Mouse (Mus musculus) liver, embryonic 13.5 days (tissue): Measurements from ENCODE around the gene Gm44511. TPM values are rescaled to one million over a fixed set of nuclear protein-coding genes. Genes with fewer than 3 reads are reported as not detected.
"Not testable (repeated sequence)": the region's sequence is repeated elsewhere in the genome, so short reads cannot be mapped to it uniquely, and the experiment has no call there.

Experiments used
- ATAC-seq: fragments of 200-750 bp; cut with Nextera tagmentation; 2 replicates; pipeline ENCODE4 v1.8.0; 2017; ENCODE audit warnings: low read depth, mild to moderate bottlenecking, moderate number of reproducible peaks, moderate library complexity
- DNase-seq: peaks from one replicate; pipeline ENCODE4 v3.0.0; 2022
- H3K27ac ChIP-seq: fragments of 300-500 bp; sonication (generic); 2 replicates; pipeline ENCODE4 v1.5.1; 2015; ENCODE audit warnings: moderate library complexity, mild to moderate bottlenecking, inconsistent platforms
- H3K27me3 ChIP-seq: fragments of 300-500 bp; sonication (generic); 2 replicates; pipeline ENCODE4 v1.6.1; 2015; ENCODE audit warnings: mild to moderate bottlenecking, inconsistent platforms
- H3K36me3 ChIP-seq: fragments of 300-500 bp; sonication (generic); 2 replicates; pipeline ENCODE4 v1.6.1; 2015; ENCODE audit warnings: mild to moderate bottlenecking, inconsistent platforms
- H3K4me1 ChIP-seq: fragments of 300-500 bp; sonication (generic); replicated peaks from 2 replicates; pipeline ENCODE4 v1.6.1; 2015; ENCODE audit warnings: inconsistent platforms
- H3K4me2 ChIP-seq: fragments of 300-500 bp; sonication (generic); 2 replicates; pipeline ENCODE4 v1.6.1; 2015; ENCODE audit warnings: inconsistent platforms, mild to moderate bottlenecking, moderate library complexity
- H3K4me3 ChIP-seq: fragments of 300-500 bp; sonication (generic); replicated peaks from 2 replicates; pipeline ENCODE4 v1.5.1; 2015; ENCODE audit warnings: mild to moderate bottlenecking, inconsistent platforms
- H3K9ac ChIP-seq: fragments of 300-500 bp; sonication (generic); 2 replicates; pipeline ENCODE4 v1.6.1; 2015; ENCODE audit warnings: mild to moderate bottlenecking, inconsistent platforms
- H3K9me3 ChIP-seq: fragments of 300-500 bp; sonication (generic); replicated peaks from 2 replicates; pipeline ENCODE4 v1.6.1; 2016; ENCODE audit warnings: inconsistent platforms
- WGBS: fragments of 180-500 bp; shearing (Covaris S2); methylation state at CpG from one replicate; pipeline ENCODE4 v1.1.7; 2015; ENCODE audit not compliant: insufficient replicate concordance; 5-methylcytosine and 5-hydroxymethylcytosine counted together
- polyA plus RNA-seq: library from polyadenylated mRNA; unstranded; fragments of >200 nt; fragmentation: Nextera tagmentation; extraction: Ambion mirVana; gene quantifications from 2 replicates; pipeline ENCODE4 v1.2.1, GENCODE M21; 2015

Gm44511 gene
- polyA plus RNA-seq, 1 experiment from 2014 or later: 0.20 TPM

- H3K4me2 ChIP-seq: no peak overlapping the region
- H3K36me3 ChIP-seq: no peaks in the 10 kb centered on the region
- H3K4me1 ChIP-seq: peaks cover 16% of the 10 kb centered on the region
- ATAC-seq (no peak), DNase-seq (no peak)
- no peak overlapping the region for H3K9ac ChIP-seq
- no peaks in the 10 kb centered on the region for H3K27me3 ChIP-seq
- H3K27ac ChIP-seq: no peak overlapping the region
- no peak overlapping the region for H3K4me3 ChIP-seq
- H3K9me3 ChIP-seq: no peaks in the 10 kb centered on the region
- 38% methylated on average over 2 of the region's 2 CpGs for WGBS
These were observed 23.8 kb upstream of the Gm44511 start for GRCm38 (mm10) chr6:128849902-128850301.

DNA sequence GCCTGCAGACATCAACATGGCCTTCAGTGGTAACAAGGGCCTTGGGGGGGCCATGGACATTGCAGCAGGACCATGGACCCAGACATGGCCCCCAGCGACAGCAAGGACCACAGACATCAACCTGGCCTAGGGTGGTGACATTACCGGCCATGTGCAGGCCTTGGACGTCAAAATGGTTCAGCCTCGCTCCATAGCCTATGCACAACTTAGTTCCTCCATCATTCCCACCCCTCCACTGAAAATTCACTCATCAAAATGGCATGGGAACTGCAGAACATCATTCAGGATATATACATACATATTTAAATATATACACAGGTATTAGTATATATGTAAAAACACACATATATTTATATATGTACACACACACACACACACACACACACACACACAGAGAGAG, 21.3 kb upstream of the Gm44511 start:
- Histone ChIP-seq H3K9me3 (no peaks in the 10 kb centered on the region), H3K27me3 (no peaks in the 10 kb centered on the region), H3K36me3 (no peaks in the 10 kb centered on the region), H3K4me1 (peaks cover 28% of the 10 kb centered on the region), H3K9ac (no peak overlapping the region), H3K4me3 (no peak overlapping the region), H3K4me2 (no peak overlapping the region), H3K27ac (no peak overlapping the region)
- no peak for DNase-seq
- ATAC-seq: no peak
- 79% methylated on average over 4 of the region's 4 CpGs for WGBS

DNA sequence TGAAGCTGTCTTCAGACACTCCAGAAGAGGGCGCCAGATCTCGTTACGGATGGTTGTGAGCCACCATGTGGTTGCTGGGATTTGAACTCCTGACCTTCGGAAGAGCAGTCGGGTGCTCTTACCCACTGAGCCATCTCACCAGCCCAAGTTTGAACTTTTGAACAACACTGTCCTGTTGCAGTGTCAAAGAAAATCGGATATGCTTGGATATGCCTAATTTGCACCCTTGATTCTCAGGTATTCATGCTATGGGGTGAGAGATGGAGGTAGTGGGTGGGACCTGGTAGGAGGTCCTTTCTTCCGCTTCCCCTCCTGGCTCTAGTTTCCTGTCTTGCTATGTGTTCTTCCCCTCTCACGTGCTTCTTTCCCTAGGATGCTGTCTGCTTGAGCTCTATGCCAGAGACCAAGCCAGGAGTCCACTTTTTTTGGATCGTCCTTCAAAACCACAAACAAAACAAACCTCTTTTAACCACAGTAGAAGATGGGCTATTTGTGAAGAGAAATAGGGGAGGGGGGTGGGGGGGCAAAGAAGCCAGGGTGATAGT, 20.0 kb upstream of the Gm44511 start:
- ATAC-seq (peak; percentile 32), DNase-seq (no peak)
- Histone ChIP-seq H3K27ac (no peak overlapping the region), H3K4me3 (no peak overlapping the region), H3K27me3 (no peaks in the 10 kb centered on the region), H3K36me3 (no peaks in the 10 kb centered on the region), H3K4me1 (peaks cover 38% of the 10 kb centered on the region), H3K9me3 (no peaks in the 10 kb centered on the region), H3K4me2 (no peak overlapping the region), H3K9ac (no peak overlapping the region)
- 27% methylated on average over 8 of the region's 9 CpGs for WGBS

DNA sequence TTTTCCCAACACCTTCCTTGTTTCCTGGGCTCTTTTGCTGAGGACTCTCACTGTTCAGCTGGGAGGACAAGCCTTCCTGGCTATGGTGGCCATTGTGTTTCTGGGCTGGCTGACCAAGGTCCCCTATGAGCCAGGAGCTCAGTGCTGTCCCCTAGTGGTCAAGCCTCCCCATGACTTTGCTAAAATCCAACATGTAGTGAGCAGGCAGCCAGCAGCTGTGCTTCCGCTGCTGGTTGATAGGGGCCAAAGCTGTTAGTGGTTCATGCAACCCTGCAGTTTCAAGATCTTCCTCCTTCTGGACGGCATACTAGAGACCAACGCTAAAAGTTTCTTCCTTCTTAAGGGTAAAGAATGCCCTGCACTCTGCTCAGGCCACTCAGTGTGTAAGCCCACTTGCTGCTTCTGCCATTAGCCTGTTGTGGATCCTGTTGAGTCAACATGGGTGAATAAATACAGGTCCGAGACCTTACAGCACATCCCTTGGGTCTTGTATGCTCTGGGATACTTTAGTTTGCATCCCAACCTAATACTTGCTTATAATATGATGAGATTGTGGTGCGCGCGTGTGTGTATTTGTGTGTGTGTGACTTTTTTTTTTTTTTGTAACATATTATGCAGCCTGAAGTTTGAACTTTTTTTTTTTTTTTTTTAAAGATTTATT, 19.3 kb upstream of the Gm44511 start:
- Histone ChIP-seq H3K27ac (peak overlapping the region; percentile 80), H3K4me1 (peaks cover 38% of the 10 kb centered on the region), H3K9ac (0 out of 2 replicates have a peak overlapping the region, but pooled peaks have one; percentile 43), H3K4me2 (peak overlapping the region; percentile 51), H3K27me3 (no peaks in the 10 kb centered on the region), H3K36me3 (no peaks in the 10 kb centered on the region), H3K4me3 (peak overlapping the region; percentile 25), H3K9me3 (no peaks in the 10 kb centered on the region)
- 14% methylated on average over 7 of the region's 7 CpGs for WGBS
- peak; percentile 80 for DNase-seq
- peak; percentile 67 for ATAC-seq

GRCm38 (mm10) chr6:128844586-128845080, 18.5 kb upstream of the Gm44511 start:
- H3K4me1 ChIP-seq: peaks cover 41% of the 10 kb centered on the region
- H3K27me3 ChIP-seq: no peaks in the 10 kb centered on the region
- 74% methylated on average over 5 of the region's 5 CpGs for WGBS
- ATAC-seq (no peak), DNase-seq (no peak)
- H3K27ac ChIP-seq: no peak overlapping the region
- no peaks in the 10 kb centered on the region for H3K9me3 ChIP-seq
- H3K9ac ChIP-seq: no peak overlapping the region
- peak overlapping the region; percentile 93; the same call in 1 of the 2 replicates for H3K4me2 ChIP-seq
- no peaks in the 10 kb centered on the region for H3K36me3 ChIP-seq
- no peak overlapping the region for H3K4me3 ChIP-seq

- ATAC-seq: no peak
- DNase-seq: no peak
- H3K36me3 ChIP-seq: no peaks in the 10 kb centered on the region
- no peak overlapping the region for H3K27ac ChIP-seq
- 40% methylated on average over 8 of the region's 8 CpGs for WGBS
- peak overlapping the region; percentile 77 for H3K4me3 ChIP-seq
- no peaks in the 10 kb centered on the region for H3K9me3 ChIP-seq
- peak overlapping the region; percentile 93 for H3K4me2 ChIP-seq
- H3K4me1 ChIP-seq: peaks cover 46% of the 10 kb centered on the region
- H3K27me3 ChIP-seq: no peaks in the 10 kb centered on the region
- H3K9ac ChIP-seq: no peak overlapping the region
These were observed 18.0 kb upstream of the Gm44511 start for GRCm38 (mm10) chr6:128844131-128844530.

DNA sequence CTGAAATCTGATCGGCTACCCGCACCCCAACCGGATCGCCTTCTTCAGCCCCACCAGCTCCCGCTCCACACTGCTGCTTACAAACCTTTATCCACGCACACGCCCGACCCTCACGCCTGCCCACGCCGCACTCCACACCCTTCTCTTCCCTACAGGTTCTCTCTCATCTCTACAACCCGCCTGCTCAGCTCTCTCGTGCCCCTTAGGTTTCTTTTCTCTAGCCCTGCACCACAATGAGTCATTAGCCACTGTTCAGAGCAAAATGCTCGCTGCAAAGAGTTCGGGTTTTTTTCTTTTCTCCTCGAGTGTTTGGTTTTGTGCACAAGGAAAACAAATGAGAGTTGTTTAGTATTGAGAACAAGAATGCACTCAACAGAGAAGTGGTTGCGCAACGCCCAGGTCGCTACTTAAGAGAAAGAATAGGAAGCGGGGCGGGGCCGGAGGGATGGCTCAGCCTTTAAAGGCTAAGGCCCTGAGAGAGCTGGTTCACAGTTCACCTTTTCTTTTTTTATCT, 17.4 kb upstream of the Gm44511 start:
- Histone ChIP-seq H3K4me1 (peaks cover 47% of the 10 kb centered on the region), H3K9me3 (no peaks in the 10 kb centered on the region), H3K27me3 (no peaks in the 10 kb centered on the region), H3K9ac (peak overlapping the region; percentile 78), H3K36me3 (no peaks in the 10 kb centered on the region), H3K4me2 (peak overlapping the region; percentile 93), H3K4me3 (peak overlapping the region; percentile 77), H3K27ac (peak overlapping the region; percentile 77)
- peak; percentile 36 for DNase-seq
- under 1% methylated on average over 22 of the region's 22 CpGs for WGBS
- peak; percentile 2 for ATAC-seq

DNA sequence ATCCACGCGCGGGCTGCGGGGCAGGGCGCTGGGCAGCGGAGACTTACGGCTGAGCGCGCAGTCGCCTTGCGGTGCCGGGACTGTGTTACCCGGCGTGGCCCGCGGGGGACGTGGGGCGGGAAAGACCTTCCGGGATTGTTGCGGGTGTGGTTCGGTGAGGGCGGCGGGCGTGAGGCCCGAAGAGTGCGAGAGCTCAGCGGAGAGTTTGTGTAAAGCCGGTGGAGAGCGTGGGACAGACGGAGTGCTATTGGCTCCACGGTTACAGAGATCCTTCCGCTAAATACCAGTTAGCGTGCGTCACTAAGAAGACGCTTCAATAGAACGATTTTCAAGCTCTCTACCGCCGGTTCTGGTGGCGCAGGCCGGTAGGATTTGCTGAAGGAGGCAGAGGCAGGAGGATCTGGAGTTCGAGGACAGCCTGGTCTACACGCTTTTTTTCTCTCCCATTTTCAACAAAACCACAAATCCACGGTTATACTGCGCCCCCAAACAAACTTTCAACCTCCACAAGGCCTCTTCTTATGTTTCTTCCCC, 16.9 kb upstream of the Gm44511 start:
- DNase-seq (peak; percentile 84), ATAC-seq (peak; percentile 61)
- peak overlapping the region; percentile 77 for H3K27ac ChIP-seq
- peaks cover 47% of the 10 kb centered on the region for H3K4me1 ChIP-seq
- H3K27me3 ChIP-seq: no peaks in the 10 kb centered on the region
- peak overlapping the region; percentile 93 for H3K4me2 ChIP-seq
- peak overlapping the region; percentile 77 for H3K4me3 ChIP-seq
- WGBS: under 1% methylated on average over 44 of the region's 44 CpGs
- H3K9ac ChIP-seq: peak overlapping the region; percentile 78
- H3K9me3 ChIP-seq: no peaks in the 10 kb centered on the region
- no peaks in the 10 kb centered on the region for H3K36me3 ChIP-seq

DNA sequence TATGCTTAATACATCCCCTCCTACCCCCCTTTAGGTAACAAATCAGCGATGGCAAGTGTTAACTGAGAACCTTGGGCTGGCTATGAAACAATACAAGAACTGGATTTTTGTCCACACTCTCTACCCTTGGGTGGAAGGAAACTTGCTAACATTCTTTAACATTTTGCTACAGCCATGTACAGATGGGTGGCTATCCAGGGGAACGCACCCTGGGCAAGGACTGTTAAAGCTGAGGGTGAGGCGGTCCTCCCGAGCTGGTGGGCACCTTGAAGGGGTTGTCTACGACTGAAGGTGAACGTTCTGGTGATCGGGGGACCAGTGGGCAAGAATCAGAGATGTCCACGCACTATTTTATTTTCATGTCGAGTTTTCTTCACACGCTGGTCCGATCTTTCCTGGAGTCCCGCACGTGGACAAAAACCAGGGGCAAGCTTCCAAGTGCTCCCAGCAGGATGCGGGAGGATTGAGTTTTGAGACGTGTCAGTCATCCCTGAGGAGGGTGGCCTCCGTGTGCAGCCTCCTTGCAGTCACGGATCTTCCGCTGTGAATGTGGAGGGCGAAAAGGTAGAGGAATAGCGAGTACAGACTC, 16.3 kb upstream of the Gm44511 start:
- DNase-seq (no peak), ATAC-seq (no peak)
- peaks cover 52% of the 10 kb centered on the region for H3K4me1 ChIP-seq

GRCm38 (mm10) chr6:128841327-128842089, 15.4 kb upstream of the Gm44511 start:
- Histone ChIP-seq H3K9ac (no peak overlapping the region), H3K4me2 (peak overlapping the region; percentile 93), H3K4me3 (peak overlapping the region; percentile 77), H3K36me3 (no peaks in the 10 kb centered on the region), H3K4me1 (peaks cover 60% of the 10 kb centered on the region), H3K27me3 (no peaks in the 10 kb centered on the region), H3K27ac (no peak overlapping the region), H3K9me3 (no peaks in the 10 kb centered on the region)
- 30% methylated on average over 4 of the region's 4 CpGs for WGBS
- DNase-seq: no peak
- ATAC-seq: no peak

More for the DNA sequence above, 16.3 kb upstream of the Gm44511 start:
- WGBS: 2% methylated on average over 20 of the region's 20 CpGs
- no peaks in the 10 kb centered on the region for H3K27me3 ChIP-seq
- peak overlapping the region; percentile 73 for H3K27ac ChIP-seq
- no peaks in the 10 kb centered on the region for H3K36me3 ChIP-seq
- peak overlapping the region; percentile 77 for H3K4me3 ChIP-seq
- peak overlapping the region; percentile 93 for H3K4me2 ChIP-seq
- peak overlapping the region; percentile 78 for H3K9ac ChIP-seq
- H3K9me3 ChIP-seq: no peaks in the 10 kb centered on the region

DNA sequence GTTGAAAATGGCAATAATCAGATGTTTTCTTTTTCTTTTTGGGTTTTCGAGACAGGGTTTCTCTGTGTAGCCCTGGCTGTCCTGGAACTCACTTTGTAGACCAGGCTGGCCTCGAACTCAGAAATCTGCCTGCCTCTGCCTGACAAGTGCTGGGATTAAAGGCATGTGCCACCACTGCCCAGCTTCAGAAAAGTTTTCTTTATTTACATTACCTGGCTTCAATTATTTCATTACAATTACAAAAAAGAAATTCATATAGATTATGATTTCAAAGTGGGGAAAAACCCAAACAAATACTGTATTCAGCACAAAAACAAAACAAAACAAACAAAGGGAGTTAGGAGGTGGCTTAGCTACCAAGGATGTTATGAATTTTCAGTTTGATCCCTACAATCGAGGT, 14.6 kb upstream of the Gm44511 start:
- 44% methylated on average over 3 of the region's 3 CpGs for WGBS
- ATAC-seq, H3K9ac ChIP-seq, H3K36me3 ChIP-seq, H3K4me3 ChIP-seq, H3K9me3 ChIP-seq, H3K4me2 ChIP-seq, H3K27ac ChIP-seq, DNase-seq, H3K27me3 ChIP-seq: not testable (repeated sequence)
- peaks cover 66% of the 10 kb centered on the region for H3K4me1 ChIP-seq
